Mouse (Mus musculus) testis, adult 2 months (tissue): ENCODE measurements around the gene Lsm11. TPM values are rescaled to one million over a fixed set of nuclear protein-coding genes. Genes with fewer than 3 reads are reported as not detected.
A peak's percentile ranks its signal among the peaks of the same experiment; 100 is the strongest.

ENCODE experiments used
- H3K27ac ChIP-seq: fragments of 200-500 bp; 2 replicates; pipeline ENCODE4 v1.5.1; 2012; ENCODE audit warnings: low read depth, low read length; ENCODE audit not compliant: control insufficient read depth, insufficient read depth
- H3K27me3 ChIP-seq: fragments of 200-500 bp; 2 replicates; pipeline ENCODE4 v1.6.1; 2012; ENCODE audit warnings: mild to moderate bottlenecking, low read length, moderate library complexity; ENCODE audit not compliant: control insufficient read depth, insufficient read depth
- H3K36me3 ChIP-seq: fragments of 200-500 bp; 2 replicates; pipeline ENCODE4 v1.6.1; 2012; ENCODE audit warnings: mild to moderate bottlenecking, low read length; ENCODE audit not compliant: control insufficient read depth, insufficient read depth
- H3K4me1 ChIP-seq: fragments of 200-500 bp; 2 replicates; pipeline ENCODE4 v1.6.1; 2012; ENCODE audit warnings: low read length; ENCODE audit not compliant: control insufficient read depth, insufficient read depth
- H3K4me3 ChIP-seq: fragments of 200-500 bp; 2 replicates; pipeline ENCODE4 v1.5.1; 2012; ENCODE audit warnings: low read depth, mild to moderate bottlenecking, low read length, moderate library complexity, mixed read lengths; ENCODE audit not compliant: control insufficient read depth
- CTCF ChIP-seq: fragments of 200-500 bp; IDR thresholded peaks from 2 replicates; pipeline ENCODE4 v1.5.1; 2012; ENCODE audit warnings: low read depth, mild to moderate bottlenecking, inconsistent platforms, low read length, moderate library complexity; ENCODE audit not compliant: control insufficient read depth, insufficient read depth, insufficient replicate concordance
- POLR2A ChIP-seq: fragments of 200-500 bp; IDR thresholded peaks from 2 replicates; pipeline ENCODE4 v1.6.1; 2012; ENCODE audit warnings: low read depth, mild to moderate bottlenecking, inconsistent platforms, low read length, moderate library complexity; ENCODE audit not compliant: control insufficient read depth
- polyA plus RNA-seq: library from polyadenylated mRNA; depleted of rRNA; stranded (reverse); fragments of >200 nt; gene quantifications from 2 replicates; pipeline ENCODE4 v1.2.3, GENCODE M21; 2012; rRNA removed

Lsm11 gene
- 1.5 and 1.6 TPM in 2 replicates for polyA plus RNA-seq

DNA sequence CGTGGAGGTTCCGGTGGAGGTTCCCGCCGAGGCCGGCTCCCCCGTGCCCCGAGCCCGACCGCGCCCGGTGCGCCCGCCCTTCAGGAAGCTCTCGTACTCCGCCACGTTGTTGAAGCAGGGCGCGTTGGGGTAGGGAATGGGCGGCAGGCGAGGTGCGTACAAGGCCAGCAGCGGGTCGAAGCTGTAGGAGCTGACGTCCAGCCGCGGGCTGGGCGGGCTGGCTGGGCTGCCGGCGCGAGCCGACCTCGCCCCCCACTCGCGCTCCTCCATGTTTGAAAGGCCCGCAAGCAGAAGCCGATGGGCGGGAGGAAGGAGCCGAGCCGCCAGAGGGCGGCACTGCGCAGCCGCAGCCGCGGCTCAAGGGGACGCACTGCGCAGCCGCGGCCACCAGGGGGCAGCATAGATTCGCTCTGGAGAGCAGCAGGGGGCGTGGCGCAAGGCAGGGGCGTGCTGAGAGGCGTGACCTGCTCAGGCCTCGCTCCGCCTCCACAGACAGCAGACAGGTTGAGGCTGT lies at the start of gene Lsm11:
Gene Lsm11 (minus strand): TSS at position 293 of the 514 bp plus-strand sequence.
- H3K27ac ChIP-seq, result peak within 1 kb of the TSS; percentile 77
- TF ChIP-seq CTCF, result peak; percentile 100
- peak; percentile 50 for TF ChIP-seq POLR2A
- H3K27me3 ChIP-seq, result no peaks in the 10 kb centered on the region

DNA sequence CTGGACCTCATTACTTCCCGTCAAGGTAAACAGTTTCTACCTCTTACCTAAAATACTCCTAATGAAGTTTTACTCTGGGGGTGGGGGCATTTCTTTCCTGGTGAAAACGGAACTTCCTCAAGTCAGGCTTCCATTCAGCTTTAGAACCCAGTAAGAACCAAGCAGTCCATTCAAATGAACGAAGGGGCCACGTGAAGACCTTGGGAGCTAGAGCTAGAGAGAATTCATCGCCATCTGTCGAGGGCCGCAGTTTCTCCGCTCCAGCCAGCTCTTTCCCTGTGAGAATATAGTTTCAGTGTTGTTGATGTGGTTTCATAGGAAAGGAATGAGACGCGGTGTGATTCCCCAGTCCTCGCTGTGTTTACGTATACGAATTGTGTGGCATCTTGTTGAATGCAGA lies 47.4 kb upstream of the Lsm11 start:
- Histone ChIP-seq H3K36me3 (no peaks in the 10 kb centered on the region; the same call in 1 of the 2 replicates), H3K4me3 (peak overlapping the region; percentile 81), H3K4me1 (peaks cover 3% of the 10 kb centered on the region; the same call in 1 of the 2 replicates), H3K27me3 (no peaks in the 10 kb centered on the region), H3K27ac (no peak overlapping the region)
- TF ChIP-seq POLR2A (no peak), CTCF (no peak)

More for the DNA sequence above, at the start of gene Lsm11:
- peaks cover 8% of the 10 kb centered on the region for H3K4me1 ChIP-seq
- H3K36me3 ChIP-seq, result no peaks in the 10 kb centered on the region; the same call in 1 of the 2 replicates
- peak within 1 kb of the TSS; percentile 93 for H3K4me3 ChIP-seq

DNA sequence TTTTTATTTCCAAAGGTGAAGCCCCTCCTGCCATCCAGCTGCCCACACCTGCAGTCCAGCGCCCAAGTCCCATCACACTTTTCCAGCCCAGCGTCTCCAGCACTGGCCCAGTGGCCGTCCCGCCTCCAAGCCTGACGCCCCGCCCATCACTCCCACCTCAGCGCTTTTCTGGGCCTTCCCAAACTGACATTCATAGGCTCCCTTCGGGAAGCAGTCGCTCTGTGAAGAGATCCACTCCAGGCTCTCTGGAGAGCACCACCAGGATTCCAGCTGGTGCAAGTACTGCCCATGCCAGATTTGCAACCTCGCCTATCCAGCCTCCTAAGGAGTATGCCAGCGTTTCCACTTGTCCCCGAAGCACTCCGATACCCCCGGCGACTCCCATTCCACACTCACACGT lies 46.9 kb upstream of the Lsm11 start:
- H3K36me3 ChIP-seq, result no peaks in the 10 kb centered on the region; the same call in 1 of the 2 replicates
- TF ChIP-seq CTCF (no peak), POLR2A (no peak)
- peak overlapping the region; percentile 81 for H3K4me3 ChIP-seq
- no peak overlapping the region for H3K27ac ChIP-seq
- peaks cover 3% of the 10 kb centered on the region; the same call in 1 of the 2 replicates for H3K4me1 ChIP-seq
- no peaks in the 10 kb centered on the region for H3K27me3 ChIP-seq

DNA sequence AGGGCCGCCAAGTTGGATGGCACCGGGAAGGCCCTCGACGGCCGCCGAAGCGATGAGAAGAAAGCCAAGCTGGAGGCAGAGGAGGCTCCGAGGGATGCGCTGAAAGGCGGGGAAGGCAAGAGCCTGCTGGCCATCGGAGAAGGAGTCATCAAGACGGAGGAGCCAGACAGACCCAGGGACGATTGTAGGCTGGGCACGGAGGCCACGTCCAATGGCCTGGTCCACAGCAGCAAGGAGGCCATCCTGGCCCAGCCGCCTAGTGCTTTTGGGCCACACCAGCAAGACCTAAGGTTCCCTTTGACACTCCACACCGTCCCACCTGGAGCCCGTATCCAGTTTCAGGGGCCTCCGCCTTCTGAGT lies 36.1 kb upstream of the Lsm11 start:
- TF ChIP-seq CTCF (no peak), POLR2A (no peak; the same call in 1 of the 2 replicates)
- H3K4me1 ChIP-seq, result peaks cover 7% of the 10 kb centered on the region
- no peaks in the 10 kb centered on the region for H3K27me3 ChIP-seq
- H3K4me3 ChIP-seq, result peak overlapping the region; percentile 99
- H3K36me3 ChIP-seq, result peaks cover 5% of the 10 kb centered on the region; the same call in 1 of the 2 replicates
- H3K27ac ChIP-seq, result peak overlapping the region; percentile 99

DNA sequence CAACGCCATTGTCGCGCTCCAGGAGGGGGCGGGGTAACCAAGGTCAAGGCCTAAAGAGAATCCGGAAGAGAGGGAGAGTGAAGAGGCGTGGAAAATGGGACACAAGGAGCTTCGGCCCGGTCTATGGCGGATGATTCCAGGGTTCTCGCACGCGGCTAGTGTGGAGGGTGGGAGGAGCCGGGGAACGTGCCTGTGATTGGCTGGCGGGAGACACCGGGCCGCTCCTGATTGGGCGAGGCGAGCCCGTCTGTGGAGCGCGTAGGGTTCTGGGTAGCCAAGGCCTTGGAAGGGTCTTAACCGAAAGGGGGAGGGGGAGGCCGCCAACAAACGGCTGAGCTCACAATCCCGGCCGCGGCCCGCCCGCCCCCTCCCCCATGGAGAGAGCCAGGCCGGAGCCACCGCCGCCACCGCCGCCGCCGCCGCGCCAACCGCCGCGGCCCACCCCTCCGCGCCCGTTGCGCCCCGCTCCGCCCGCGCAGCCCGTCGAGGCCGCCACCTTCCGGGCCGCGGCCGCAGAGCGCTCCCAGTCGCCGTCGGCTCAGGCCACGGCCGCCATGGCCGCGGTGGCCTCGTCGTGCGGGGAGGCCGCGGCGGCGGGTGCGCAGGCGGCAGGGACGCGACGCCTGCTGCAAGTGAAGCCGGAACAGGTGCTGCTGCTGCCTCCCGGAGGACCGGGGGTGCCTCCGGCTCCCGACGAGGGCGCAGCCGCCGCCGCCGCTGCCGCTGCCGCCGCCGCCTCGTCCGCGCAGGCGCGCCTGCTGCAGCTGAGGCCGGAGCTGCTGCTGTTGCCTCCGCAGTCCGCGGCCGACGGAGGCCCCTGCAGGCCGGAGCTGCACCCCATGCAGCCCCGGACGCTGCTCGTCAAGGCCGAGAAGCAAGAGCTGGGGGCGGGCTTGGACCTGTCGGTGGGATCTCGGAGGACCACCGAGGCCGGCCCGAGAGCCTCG lies 35.5 kb upstream of the Lsm11 start, which contains the start of gene Sox30:
Gene Sox30 (plus strand): TSS at position 365 of the 947 bp plus-strand sequence.
- peak within 1 kb of the TSS; percentile 99 for H3K4me3 ChIP-seq
- TF ChIP-seq POLR2A (peak; percentile 68), CTCF (no peak)
- peaks cover 5% of the 10 kb centered on the region; the same call in 1 of the 2 replicates for H3K36me3 ChIP-seq
- no peaks in the 10 kb centered on the region for H3K27me3 ChIP-seq
- H3K4me1 ChIP-seq, result peaks cover 7% of the 10 kb centered on the region
- H3K27ac ChIP-seq, result peak within 1 kb of the TSS; percentile 99

DNA sequence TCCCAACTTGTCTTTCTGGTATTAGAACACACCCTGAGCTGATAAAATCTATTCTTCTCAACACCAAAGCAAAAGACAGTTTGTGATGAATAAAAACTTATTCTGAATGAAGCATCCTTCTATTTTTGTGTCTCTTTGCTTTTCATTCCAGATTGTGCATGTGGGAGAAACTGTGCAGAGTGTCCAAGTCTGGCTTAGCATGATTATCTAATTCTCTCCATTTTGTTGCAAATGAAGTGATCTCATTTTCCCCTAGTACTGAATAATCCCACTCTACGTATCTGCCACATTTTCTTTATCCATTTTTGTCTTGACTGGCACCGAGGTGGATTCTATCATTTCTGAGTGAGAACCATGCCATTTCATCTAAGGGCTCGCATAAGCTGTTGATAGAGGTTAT lies 31.3 kb upstream of the Lsm11 start:
- no peak for TF ChIP-seq POLR2A
- TF ChIP-seq CTCF, result no peak
- Histone ChIP-seq H3K4me3 (no peak overlapping the region), H3K27me3 (no peaks in the 10 kb centered on the region), H3K27ac (no peak overlapping the region), H3K36me3 (peaks cover 2% of the 10 kb centered on the region; the same call in 1 of the 2 replicates), H3K4me1 (peaks cover 5% of the 10 kb centered on the region)

DNA sequence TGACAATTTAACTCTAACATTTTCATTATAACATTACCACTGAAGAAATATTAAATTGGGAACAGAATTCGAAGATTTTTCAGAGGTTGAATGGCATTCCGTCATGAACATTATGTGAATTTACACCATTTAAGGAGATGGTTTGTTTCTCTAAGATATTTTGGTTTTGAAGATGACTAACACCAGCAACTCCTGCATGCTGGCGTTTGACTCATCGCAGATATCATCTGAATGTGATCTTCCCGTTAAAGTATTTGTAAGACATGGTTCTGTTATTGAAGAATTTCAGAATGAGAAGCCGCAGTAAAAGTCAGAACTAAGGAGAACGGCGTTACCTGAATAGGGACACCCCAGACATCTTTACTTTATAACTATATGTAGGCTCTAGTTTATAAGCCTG lies 29.7 kb upstream of the Lsm11 start:
- TF ChIP-seq CTCF (no peak), POLR2A (no peak)
- Histone ChIP-seq H3K4me1 (no peaks in the 10 kb centered on the region), H3K4me3 (no peak overlapping the region), H3K36me3 (no peaks in the 10 kb centered on the region), H3K27ac (no peak overlapping the region), H3K27me3 (no peaks in the 10 kb centered on the region)
